Mouse (Mus musculus) CD4-positive, CD25-positive, alpha-beta regulatory T cell (primary cell): Measurements from ENCODE around the gene Hccs. TPM values are rescaled to one million over a fixed set of nuclear protein-coding genes. Genes with fewer than 3 reads are reported as not detected.

ENCODE experiments used
- polyA plus RNA-seq: library from polyadenylated mRNA; unstranded; fragments of 100-300 nt; shearing (Covaris generic); gene quantifications from one replicate; pipeline ENCODE4 v1.2.1, GENCODE M21; 2017

The Hccs gene
- polyA plus RNA-seq, result 44.8 TPM

GRCm38 (mm10) chrX:169319945-169320667 is at the start of gene Hccs:
Hccs (minus strand) TSS chrX:169320372.

Other genes with a start within 250 kb of the Hccs start
- not detected for gene Amelx, start 133.2 kb downstream of the Hccs start, polyA plus RNA-seq